Mouse (Mus musculus) small intestine, adult 2 months (tissue): Measurements from ENCODE around the gene Abcg8.

ENCODE experiments used
- CTCF ChIP-seq: fragments of 200-500 bp; IDR thresholded peaks from 2 replicates; pipeline ENCODE4 v1.5.1; 2012; ENCODE audit warnings: low read depth, mild to moderate bottlenecking, control low read depth, inconsistent platforms, low read length, moderate library complexity, mixed read lengths; ENCODE audit not compliant: insufficient replicate concordance, insufficient read length; ENCODE audit errors: extremely low read depth
- POLR2A ChIP-seq: fragments of 200-500 bp; IDR thresholded peaks from 2 replicates; pipeline ENCODE4 v1.6.1; 2012; ENCODE audit warnings: low read depth, mild to moderate bottlenecking, control low read depth, inconsistent platforms, low read length, moderate library complexity

DNA sequence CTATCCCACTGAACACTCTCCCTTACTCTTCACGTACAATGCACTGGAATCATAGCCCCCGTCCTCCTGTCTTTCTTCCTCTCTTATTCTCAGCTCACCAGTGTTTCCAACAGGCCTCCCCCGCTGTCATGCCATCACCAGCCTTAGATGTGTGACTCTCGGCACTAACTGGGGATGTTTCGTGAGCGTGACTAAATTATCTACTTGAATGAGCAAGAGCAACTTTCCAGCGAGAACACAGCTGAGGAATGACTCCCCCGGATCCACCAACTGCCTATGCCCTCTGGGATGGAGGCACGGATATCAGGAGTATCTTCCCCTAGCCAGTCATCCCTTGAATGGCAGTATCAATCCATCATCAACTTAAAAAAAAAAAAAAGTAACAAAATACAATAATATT is 47.9 kb downstream of the Abcg8 start:
- TF ChIP-seq POLR2A (no peak), CTCF (no peak)
